Mouse (Mus musculus) heart, adult 11 months (tissue): ENCODE measurements around the gene Mstn.

Source experiments
- DNase-seq: peaks from one replicate; pipeline ENCODE4 v3.0.0; 2022

The Mstn gene

DNA sequence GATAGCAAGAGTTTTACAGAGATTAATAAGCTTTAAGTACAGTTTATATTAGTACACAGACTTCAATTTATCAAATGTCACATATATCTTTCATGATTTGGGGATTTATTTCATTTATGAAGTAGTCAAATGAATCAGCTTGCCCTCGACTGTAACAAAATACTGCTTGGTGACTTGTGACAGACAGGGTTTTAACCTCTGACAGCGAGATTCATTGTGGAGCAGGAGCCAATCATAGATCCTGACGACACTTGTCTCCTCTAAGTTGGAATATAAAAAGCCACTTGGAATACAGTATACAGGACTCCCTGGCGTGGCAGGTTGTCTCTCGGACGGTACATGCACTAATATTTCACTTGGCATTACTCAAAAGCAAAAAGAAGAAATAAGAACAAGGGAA lies at the start of gene Mstn:
TSS of gene Mstn (plus strand) at position 301 of the 400 bp plus-strand sequence.
- no peak for DNase-seq

DNA sequence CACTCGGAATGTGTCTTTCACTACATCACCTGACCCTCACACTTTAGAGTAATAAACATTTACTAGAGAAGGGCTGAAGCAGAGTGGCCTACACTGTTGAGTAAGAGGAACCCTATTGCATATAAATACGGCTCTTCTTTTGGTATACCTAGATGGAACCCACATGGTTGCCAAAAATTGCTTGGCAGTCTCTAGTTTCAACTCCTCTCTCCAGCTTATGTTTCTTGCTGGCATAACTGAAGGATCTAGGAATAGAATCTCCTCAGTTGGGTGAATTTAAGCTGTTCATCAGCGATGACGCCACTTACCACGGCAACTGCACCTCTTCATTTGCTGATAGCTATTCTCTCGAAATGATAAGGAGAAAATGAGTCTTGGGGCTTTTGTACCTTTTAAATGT lies 46.7 kb upstream of the Mstn start:
- DNase-seq: no peak

- no peak for DNase-seq
Measured at GRCm38 (mm10) chr1:53015606-53016005, 45.8 kb upstream of the Mstn start.

DNA sequence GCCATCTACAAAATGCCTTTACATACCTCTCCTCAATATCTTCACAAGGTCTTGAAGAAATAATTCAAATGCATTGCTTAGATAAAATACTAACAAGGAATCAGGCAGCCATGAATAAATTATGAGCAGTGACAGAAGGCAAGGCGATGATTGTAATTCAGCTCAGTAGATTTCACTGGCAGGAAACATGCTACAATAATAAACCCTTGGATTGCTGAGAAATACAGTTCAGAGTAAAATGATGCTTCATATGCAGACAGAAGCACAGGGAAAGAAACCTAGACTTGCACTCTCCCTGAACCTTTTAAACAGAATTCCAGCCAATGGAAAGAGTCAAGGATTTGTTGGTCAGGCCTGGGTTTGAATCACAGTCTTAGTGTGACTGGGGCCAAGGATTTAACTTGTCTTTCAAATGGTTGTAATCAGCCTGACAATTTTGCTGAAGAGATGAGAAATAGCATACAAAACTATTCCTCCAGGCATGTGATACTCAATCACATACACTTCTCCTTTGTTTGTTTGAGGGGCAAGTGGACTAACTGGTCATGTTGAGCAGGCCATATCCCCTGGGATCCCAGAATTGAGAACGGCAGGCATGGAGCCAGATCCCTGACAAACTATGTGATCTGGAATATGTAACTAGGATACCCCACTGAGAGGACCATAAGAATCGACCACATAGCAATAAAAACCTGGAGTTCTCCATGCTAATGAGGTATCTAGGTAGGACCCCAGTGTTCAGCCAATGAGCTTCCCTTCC lies 42.5 kb upstream of the Mstn start:
- DNase-seq: no peak

DNA sequence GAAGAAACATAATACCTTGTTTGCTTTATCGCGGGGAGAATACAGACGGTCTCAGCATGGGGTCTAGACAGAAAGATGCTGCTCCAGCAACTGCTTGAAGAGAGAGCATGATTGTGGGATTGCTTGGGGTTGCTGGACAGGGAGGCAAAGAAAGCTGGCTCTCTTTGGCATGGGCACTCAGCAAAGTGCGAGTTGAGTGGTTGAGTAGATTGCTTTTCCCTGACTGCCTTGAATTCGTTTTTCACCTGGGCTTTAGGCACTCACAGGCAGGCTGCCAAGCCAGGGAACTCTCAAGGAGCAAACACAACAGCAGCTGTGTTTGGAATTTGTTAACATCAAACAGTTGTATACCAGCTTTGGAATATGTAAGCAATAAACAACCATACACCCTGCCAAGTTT lies 41.4 kb upstream of the Mstn start, which contains the start of gene 1700019D03Rik:
TSS of gene 1700019D03Rik (minus strand) at position 101 of the 400 bp plus-strand sequence.
- DNase-seq: no peak

GRCm38 (mm10) chr1:53032550-53032949 lies 28.9 kb upstream of the Mstn start:
- no peak for DNase-seq

DNA sequence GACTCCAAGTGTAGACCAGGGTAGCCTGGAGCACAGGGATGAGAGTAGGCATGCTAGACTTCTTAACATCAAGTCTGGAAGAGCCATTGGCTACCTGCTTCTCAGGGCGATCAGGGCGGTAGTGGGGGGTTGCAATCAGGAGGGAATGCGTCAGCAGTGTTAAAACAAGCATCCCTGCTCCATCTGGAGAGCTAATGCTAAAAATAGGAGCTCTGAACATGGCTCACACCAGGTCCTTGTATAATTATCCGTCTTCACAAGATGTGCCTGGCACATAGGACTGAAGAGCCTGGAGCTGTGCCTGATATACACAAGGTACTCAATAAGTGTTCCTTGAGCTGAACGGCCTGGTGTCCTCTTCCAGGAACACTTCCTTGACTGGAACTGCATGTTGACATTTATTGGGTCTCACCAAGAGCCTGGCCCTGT lies 24.0 kb upstream of the Mstn start:
- peak; percentile 89 for DNase-seq

- DNase-seq: no peak
Measured at GRCm38 (mm10) chr1:53049763-53050427, 11.5 kb upstream of the Mstn start.

- no peak for DNase-seq
Measured at GRCm38 (mm10) chr1:53053087-53054022, 8.1 kb upstream of the Mstn start.

- no peak for DNase-seq
Measured at GRCm38 (mm10) chr1:53059106-53059505, 2.3 kb upstream of the Mstn start.

DNA sequence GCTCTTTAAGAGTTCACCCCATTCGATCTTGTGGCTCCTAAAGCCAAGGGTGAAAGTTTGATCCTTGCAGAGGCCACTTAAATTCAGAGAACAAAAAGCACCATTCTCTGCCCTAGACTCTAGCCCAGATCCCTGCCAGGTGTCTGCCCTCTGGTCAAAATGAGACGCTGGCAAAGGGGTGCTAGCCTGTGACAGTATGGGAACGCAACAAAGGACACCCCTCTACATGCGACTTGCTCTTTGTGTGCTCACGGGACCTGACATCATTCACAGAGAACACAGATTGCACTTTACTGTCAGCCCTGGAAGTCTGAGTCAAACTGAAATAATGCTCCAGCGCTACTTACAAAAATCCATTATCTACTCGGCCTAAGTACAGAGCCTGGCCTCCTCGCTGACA lies 941 bp upstream of the Mstn start:
- no peak for DNase-seq

DNA sequence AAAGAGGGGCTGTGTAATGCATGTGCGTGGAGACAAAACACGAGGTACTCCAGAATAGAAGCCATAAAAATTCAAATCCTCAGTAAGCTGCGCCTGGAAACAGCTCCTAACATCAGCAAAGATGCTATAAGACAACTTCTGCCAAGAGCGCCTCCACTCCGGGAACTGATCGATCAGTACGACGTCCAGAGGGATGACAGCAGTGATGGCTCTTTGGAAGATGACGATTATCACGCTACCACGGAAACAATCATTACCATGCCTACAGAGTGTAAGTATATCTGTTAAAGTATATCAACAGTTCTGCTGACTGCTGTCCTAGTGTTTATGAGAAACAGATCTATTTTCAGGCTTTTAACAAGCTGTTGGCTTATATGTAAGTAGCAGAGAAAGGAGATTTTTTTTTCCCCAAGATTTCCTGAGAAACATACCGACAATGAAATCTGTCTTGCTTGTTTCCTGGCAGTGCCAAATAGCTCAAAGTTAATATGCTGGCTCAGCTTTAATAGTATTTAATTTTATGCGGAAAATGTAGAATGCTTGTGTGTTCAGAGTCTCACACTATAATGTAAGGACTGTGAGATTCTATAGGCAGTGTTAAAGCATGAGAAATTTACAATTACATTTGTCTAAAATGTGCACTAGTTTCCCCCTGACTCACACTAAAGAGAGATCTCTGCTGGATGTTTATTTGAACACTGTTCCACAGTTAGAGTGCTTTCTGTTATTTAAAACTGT lies 600 bp downstream of the Mstn start:
- no peak for DNase-seq

DNA sequence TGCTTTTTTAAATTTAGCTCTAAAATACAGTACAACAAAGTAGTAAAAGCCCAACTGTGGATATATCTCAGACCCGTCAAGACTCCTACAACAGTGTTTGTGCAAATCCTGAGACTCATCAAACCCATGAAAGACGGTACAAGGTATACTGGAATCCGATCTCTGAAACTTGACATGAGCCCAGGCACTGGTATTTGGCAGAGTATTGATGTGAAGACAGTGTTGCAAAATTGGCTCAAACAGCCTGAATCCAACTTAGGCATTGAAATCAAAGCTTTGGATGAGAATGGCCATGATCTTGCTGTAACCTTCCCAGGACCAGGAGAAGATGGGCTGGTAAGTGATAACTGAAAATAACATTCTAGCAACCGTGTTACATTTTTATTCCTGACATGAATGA lies 2.5 kb downstream of the Mstn start:
- no peak for DNase-seq

DNA sequence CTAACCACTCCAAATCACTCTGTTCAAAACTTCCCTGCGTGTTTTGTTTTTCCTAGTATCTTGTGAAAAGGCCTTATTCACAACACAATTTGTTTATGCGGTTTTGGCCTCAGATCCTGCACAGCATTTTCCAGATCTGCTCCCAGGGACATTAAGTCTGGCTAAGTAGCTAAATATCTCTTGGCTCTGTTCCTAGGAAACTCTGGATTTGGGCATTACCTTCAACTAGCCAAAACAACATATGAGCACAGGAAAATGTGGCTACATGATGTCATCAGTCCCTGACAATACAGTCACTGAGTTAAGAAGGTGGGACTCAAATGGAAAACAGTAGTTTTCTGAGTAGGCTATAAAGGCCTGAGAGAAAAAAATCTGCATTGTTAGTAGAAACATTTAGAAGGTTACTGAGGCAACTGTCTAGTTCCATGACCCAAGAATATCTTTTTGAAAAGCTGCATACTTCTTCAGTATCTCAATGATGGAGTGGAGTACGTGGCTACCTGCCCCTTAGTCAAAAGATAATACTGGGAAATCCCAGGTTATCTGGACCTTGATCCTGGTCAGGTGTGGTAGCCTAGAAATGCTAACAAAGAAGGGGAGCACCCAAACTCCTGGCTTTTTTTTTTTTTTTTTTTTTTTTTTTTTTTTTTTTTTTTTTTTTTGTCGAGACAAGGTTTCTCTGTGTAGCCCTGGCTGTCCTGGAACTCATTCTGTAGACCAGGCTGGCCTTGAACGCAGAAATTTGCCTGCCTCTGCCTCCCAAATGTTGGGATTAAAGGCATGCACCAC lies 8.5 kb downstream of the Mstn start:
- no peak for DNase-seq

GRCm38 (mm10) chr1:53070664-53071175 lies 9.3 kb downstream of the Mstn start:
- DNase-seq: no peak

DNA sequence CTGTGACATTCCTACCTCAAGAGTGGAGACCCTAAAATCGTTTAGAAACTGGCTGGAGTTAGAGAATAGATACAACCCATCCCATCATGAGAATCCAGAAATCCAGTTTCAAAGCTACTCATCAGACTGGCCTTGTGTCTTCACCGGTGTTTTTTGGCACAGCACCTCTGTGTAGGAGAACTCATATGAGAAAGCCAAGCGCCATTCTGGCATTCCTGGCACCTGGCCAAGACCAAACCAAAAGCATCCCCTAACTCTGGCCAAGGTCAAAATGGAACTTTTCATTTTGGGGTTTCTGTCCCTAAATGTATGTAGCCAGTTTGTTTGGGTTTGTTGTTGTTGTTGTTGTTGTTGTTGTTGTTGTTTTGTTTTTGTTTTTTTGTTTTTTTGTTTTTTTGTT lies 15.2 kb downstream of the Mstn start:
- DNase-seq: no peak

DNA sequence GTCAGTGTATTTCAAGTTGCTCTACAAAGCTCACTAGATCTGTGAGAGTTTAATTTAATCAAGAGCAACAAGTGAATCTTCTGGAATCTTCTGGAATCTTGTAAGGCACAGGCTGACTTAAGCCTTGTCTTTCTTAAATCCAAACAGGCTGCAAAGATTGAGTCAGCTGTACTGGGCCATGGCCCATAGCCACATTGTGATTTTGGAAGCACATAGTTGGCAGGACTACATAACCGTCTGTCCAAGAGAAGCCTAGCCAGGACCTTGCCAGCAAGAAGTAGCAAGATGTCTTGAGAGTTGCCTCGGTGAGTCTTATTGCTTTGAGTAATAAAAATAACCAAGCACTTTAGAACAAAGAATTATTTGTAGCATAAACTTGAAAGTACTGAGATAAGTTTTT lies 18.4 kb downstream of the Mstn start:
- DNase-seq: peak; percentile 94

- DNase-seq: no peak
Measured at GRCm38 (mm10) chr1:53080603-53081002, 19.2 kb downstream of the Mstn start.

- DNase-seq: no peak
Measured at GRCm38 (mm10) chr1:53085256-53085655, 23.8 kb downstream of the Mstn start.

- no peak for DNase-seq
Measured at GRCm38 (mm10) chr1:53085991-53086390, 24.6 kb downstream of the Mstn start.

DNA sequence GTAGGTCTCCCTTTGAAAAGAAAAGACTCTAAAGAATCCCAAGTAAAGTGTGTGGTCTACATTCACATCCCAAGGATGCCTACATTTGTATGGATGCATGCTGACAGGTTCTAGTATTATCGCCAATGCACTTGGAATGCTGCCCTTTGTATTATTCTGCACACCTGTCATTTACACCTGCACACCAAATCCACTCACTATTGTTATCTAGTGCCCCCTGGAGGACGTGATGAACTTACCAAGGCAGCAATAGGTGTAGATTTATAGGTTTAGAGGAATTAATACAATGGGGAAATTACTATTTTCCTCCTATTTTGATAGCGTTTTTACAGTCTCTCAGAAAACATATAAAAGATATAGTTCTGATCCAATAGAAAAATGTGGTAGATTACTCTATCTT lies 31.7 kb downstream of the Mstn start:
- no peak for DNase-seq

- peak; percentile 81 for DNase-seq
Measured at GRCm38 (mm10) chr1:53110561-53110960, 49.1 kb downstream of the Mstn start.
